Mouse (Mus musculus) G1E (cell line): Measurements from ENCODE around the gene Dcaf4.

Experiments used
- CTCF ChIP-seq: IDR thresholded peaks from 2 replicates; pipeline ENCODE4 v1.5.1; 2012; ENCODE audit warnings: low read depth, low read length, inconsistent platforms, mixed read lengths
- GATA1 ChIP-seq: IDR thresholded peaks from 2 replicates; pipeline ENCODE4 v1.6.1; 2012; ENCODE audit warnings: borderline replicate concordance, low read length, inconsistent platforms, mixed read lengths
- GATA2 ChIP-seq: IDR thresholded peaks from 2 replicates; pipeline ENCODE4 v1.6.1; 2012; ENCODE audit warnings: low read depth, low read length, inconsistent platforms, borderline replicate concordance
- POLR2AphosphoS5 ChIP-seq: IDR thresholded peaks from 2 replicates; pipeline ENCODE4 v1.6.1; 2012; ENCODE audit warnings: low read depth, low read length, inconsistent platforms; ENCODE audit not compliant: insufficient replicate concordance
- TAL1 ChIP-seq: conservative IDR thresholded peaks from 2 replicates; pipeline ENCODE4 v1.6.1; 2012; ENCODE audit warnings: low read depth, low read length, inconsistent platforms, mixed read lengths

GRCm38 (mm10) chr12:83578356-83578755 is 58.1 kb downstream of the Dcaf4 start:
- TF ChIP-seq CTCF (no peak), TAL1 (no peak), GATA1 (no peak), GATA2 (no peak), POLR2AphosphoS5 (no peak)
